Mouse (Mus musculus) embryo, embryonic 9.5 days (tissue): ENCODE results near the gene Olfr214.
A peak's percentile ranks its signal among the peaks of the same experiment; 100 is the strongest.
"Not testable (repeated sequence)": the region's sequence is repeated elsewhere in the genome, so short reads cannot be mapped to it uniquely, and the experiment has no call there.

Experiments used
- DNase-seq: peaks from one replicate; pipeline ENCODE4 v3.0.0-alpha.2; 2017; ENCODE audit errors: extremely low spot score

The Olfr214 gene

DNA sequence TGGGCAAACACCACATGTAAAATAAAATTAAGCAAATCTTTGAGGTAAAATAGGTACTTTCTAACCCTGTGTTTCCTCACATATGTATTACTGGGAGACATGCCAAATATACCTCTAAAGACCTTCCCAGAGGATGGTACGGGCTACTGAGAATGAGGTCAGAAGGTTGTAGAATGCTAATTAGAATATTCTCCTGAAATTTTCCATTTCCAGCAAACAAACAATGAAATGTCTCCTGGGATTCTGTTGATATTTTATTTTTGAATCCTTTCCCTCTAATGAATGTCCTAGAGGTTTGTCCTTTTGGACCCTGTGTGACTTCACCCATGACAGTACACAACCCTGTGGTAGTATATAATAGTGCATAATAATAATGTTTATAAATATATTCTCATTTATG, at the start of gene Olfr214:
Gene Olfr214, plus strand, starts transcription at position 301 of the 400 bp plus-strand sequence.
- no peak for DNase-seq

DNA sequence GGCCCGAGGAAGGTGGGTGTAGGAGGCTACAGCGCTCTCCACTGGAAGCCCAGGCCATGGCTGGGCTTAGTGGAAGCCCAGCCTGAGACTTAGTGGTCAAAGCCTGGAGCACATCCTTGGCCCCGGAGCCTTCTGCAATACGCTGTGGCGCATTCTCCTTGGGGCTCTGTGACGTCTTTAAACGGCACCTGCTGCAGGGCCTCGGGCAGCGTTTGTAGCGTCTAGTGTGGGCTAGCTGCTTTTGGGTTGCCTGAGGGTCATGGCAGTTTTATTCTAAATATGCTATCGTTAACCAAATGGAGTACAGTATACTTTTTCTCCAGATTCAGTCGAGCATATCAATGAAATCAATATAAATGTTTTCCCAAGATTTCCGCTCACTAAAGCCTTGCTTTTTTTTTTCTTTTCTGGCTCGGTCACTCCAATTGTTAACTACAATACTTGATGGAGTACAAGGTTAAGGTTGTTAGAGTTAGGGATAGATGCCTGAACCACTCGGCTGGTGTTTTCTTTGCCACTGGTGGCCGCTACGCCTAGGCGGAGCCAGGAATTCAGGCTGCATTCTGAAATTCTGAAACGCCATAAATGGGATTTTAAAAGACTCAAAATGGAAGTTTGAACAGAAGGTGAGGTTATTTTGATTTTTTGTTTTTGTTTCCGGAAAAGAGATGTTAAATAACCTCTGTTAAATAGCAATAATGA, 47.6 kb upstream of the Olfr214 start, which contains the start of gene Olfr212:
Gene Olfr212, plus strand, starts transcription at position 215 of the 702 bp plus-strand sequence.
- DNase-seq, result not testable (repeated sequence)

DNA sequence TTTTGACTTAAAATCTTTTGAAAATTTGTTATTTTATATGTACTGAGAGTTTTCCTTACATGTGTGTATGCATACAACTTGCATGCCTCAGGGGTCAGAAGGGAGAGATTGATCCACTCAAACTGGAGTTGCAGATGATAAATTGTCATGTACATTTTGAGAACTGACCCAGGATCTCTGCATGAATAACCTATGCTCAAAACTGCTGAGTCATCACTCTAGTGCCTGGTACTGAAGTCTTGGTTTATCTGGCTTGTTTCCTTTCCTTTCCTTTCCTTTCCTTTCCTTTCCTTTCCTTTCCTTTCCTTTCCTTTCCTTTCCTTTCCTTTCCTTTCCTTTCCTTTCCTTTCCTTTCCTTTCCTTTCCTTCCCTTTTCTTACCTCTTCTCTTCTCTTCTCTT, 39.2 kb upstream of the Olfr214 start:
- DNase-seq, result no peak

DNA sequence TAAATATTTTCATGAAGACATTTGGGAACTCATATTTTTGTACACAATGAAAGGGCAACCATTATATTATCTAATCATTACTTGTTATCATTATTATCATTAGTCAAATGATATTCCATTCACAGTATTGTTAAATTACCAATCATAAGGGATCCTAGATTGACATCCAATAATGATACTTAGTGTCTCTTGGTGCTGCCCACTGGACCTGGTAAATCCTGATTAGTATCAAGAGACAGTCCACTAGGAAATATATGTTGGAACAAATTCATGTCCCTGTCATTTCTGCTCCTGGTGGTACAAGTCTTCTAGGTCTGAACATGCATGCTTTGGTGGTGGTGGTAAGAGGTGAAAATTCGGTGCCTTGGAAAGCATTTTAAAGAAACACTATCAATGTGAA, 15.9 kb upstream of the Olfr214 start, which contains the start of gene Olfr213:
Gene Olfr213, plus strand, starts transcription at position 301 of the 400 bp plus-strand sequence.
- no peak for DNase-seq

DNA sequence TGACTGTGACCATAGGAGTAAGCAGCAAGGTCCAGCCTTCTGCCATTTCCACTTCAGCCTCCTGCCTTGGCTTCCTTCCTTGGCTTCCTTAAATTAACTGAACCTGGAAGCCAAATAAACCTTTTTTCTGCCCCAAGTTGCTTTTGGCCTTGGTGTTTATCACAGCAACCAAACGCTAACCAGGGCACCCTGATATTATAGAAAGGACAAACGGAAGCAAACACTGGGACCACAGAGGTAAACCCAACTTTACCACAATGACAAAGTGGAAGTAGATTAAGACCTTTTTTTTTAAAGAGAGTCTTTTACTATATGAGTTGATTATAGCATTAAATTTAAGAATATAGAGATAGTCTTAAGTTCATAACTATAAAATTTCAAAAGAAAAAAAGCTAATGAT, 11.5 kb upstream of the Olfr214 start:
- no peak for DNase-seq

DNA sequence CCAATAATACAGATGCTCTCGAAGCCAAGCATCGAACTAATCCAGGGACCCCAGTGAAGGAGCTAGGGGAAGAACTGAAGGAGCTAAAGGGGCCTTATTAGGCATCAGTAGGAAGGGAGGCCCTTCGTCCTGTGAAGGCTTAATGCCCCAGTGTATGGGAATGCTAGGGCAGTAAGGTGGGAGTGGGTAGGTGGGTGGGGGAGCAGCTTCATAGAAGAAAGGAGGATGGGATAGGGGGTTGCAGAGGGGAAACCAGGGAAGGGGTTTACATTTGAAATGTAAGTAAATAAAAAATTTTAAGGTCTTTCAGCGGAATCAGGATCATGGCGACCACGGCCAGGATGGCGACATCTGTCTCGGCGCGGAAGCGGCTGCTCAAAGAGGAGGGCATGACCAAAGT, 3.2 kb upstream of the Olfr214 start, which contains the start of gene Gm5580:
Gene Gm5580, plus strand, starts transcription at position 301 of the 400 bp plus-strand sequence.
- not testable (repeated sequence) for DNase-seq

DNA sequence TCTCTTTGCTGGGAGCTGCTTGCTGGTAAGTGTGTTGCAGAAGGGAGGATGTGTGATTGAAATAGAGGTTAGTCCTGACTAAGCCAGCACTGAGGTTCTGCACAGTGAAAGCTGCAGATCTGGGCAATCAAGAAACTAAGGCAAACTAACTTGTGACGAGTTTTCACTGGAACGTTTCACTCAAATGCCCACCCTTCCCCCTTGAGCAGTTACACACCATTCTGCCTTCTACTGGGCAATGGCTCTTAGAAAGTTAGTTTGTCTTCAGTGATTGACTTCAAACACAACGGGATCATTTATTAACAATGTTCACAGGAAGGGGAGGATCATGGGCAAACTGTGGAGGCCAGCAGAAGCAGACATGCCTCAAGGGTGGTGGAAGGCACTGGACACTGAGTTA, 917 bp downstream of the Olfr214 start:
- no peak for DNase-seq

DNA sequence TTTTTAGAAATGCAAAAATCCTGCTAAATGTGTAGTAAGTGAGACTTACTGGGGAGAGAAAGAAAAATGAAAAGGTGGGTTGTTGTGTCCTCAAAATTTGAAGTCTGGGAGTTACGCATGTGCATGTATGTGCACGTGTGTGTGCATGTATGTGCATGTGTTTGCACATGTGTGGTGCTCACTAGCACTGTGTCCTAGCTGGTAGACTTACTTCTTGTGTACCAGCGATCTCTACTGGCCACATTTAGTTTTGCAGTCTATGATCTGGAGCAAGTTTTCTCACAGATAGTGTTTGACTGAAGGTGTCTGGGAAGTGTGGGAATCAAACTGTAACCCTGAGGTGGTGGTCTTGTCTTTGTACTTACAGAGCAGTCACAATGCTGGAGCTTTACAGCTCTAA, 15.8 kb downstream of the Olfr214 start:
- DNase-seq, result peak; percentile 53

DNA sequence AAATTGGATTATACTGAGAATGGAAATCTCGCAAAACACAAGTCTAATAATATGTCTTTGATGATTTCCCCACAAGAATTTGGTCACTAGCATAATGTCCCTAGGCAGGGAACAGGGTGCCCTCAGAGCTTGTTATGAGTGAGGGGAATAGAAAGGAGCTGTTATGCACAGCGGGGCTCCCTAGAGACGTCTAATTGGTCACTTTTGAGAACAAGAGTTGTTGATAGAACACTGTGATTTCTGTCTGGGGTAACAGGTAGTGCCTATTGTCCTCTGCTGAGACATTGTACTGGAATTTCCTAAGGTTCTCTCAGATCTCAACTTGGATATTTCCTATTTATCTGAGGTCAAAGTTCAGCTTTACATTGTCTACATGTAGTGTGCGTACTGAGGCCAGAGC, 30.1 kb downstream of the Olfr214 start, which contains the start of gene Olfr215:
Gene Olfr215, minus strand, starts transcription at position 101 of the 400 bp plus-strand sequence.
- DNase-seq, result no peak

DNA sequence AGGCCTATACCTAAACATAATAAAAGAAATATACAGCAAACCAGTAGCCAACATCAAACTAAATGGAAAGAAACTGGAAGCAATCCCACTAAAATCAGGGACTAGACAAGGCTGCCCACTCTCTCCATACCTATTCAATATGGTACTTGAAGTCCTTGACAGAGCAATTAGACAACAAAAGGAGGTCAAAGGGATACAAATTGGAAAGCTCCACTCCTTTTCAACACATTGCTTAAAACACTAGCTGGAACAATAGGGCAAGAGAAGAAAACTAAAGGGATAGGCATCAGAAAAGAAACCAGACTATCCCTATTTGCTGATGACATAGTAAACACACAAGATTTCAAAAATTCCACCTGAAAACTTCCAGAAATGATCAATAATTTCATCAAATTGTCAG, 46.9 kb downstream of the Olfr214 start:
- not testable (repeated sequence) for DNase-seq

DNA sequence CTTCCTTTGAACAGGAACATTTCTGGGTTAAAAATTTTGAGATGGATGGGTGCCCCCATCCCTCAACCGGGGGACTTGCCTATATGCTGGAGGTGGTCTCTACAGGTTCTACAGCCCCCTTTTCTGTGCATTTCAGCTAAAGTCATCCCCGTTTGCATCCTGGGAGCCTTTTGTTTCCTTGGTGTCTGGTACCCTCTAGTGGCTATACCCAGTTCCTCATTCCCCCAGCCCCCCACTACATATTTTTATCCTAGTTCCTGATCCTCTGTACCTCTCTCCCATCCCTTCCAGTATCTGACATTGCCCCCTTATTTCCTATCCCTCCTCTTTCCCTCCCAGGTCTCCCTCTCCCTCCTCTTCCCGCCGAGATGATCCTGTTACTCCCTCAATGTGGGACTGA, 53.2 kb downstream of the Olfr214 start:
- DNase-seq, result no peak
